Mouse (Mus musculus) heart, adult 2 months (tissue): ENCODE data around the gene Nlk. TPM values are rescaled to one million over a fixed set of nuclear protein-coding genes. Genes with fewer than 3 reads are reported as not detected.

Experiments
- DNase-seq, 2 experiments: peaks; one replicate each; pipeline ENCODE4 v3.0.0; 2021
- H3K27ac ChIP-seq: fragments of 200-600 bp; 2 replicates; pipeline ENCODE4 v1.8.1; 2022
- H3K27me3 ChIP-seq: fragments of 200-500 bp; 2 replicates; pipeline ENCODE4 v1.6.1; 2012; ENCODE audit warnings: mild to moderate bottlenecking, low read length, inconsistent platforms, mixed read lengths; ENCODE audit not compliant: control insufficient read depth, insufficient read depth
- H3K36me3 ChIP-seq: fragments of 200-500 bp; 2 replicates; pipeline ENCODE4 v1.6.1; 2012; ENCODE audit warnings: low read length, inconsistent platforms; ENCODE audit not compliant: control insufficient read depth, insufficient read depth
- H3K4me1 ChIP-seq: fragments of 200-500 bp; 2 replicates; pipeline ENCODE4 v1.6.1; 2011; ENCODE audit warnings: low read length; ENCODE audit not compliant: control insufficient read depth, insufficient read depth
- H3K4me3 ChIP-seq: fragments of 200-600 bp; 2 replicates; pipeline ENCODE4 v1.8.1; 2022
- H3K79me2 ChIP-seq: fragments of 200-500 bp; replicated peaks from 2 replicates; pipeline ENCODE4 v1.6.1; 2012; ENCODE audit warnings: mild to moderate bottlenecking, inconsistent platforms, low read length, moderate library complexity, mixed read lengths; ENCODE audit not compliant: control insufficient read depth, insufficient read depth
- H3K9ac ChIP-seq: fragments of 200-500 bp; 2 replicates; pipeline ENCODE4 v1.6.1; 2012; ENCODE audit warnings: low read depth, mild to moderate bottlenecking, control low read depth, inconsistent platforms, low read length, mixed read lengths
- CTCF ChIP-seq: fragments of 200-600 bp; IDR thresholded peaks from 2 replicates; pipeline ENCODE4 v1.8.1; 2022; ENCODE audit warnings: antibody characterized with exemption, mild to moderate bottlenecking, moderate library complexity
- EP300 ChIP-seq: fragments of 200-500 bp; IDR thresholded peaks from 2 replicates; pipeline ENCODE4 v1.6.1; 2011; ENCODE audit warnings: low read depth, low read length, control low read depth; ENCODE audit not compliant: insufficient read depth
- POLR2A ChIP-seq: fragments of 200-500 bp; IDR thresholded peaks from 2 replicates; pipeline ENCODE4 v1.6.1; 2011; ENCODE audit warnings: mild to moderate bottlenecking, low read depth, low read length, control low read depth; ENCODE audit not compliant: insufficient read depth
- WGBS: fragments of 180-500 bp; shearing (Covaris S2); methylation state at CpG from one replicate; pipeline ENCODE4 v1.1.7; 2018; 5-methylcytosine and 5-hydroxymethylcytosine counted together
- intact Hi-C: fragments of 180-260 bp; cut with DNase I; formaldehyde crosslinking; loops from one replicate; pipeline ENCODE4 v1.15.1; 2025
- polyA plus RNA-seq: library from polyadenylated mRNA; depleted of rRNA; stranded (reverse); fragments of >200 nt; gene quantifications from 2 replicates; pipeline ENCODE4 v1.2.3, GENCODE M21; 2012
- total RNA-seq, 2 experiments: library from RNA; stranded (reverse); gene quantifications; 2 replicates each; pipeline ENCODE4 v1.2.3; 2021

Gene Nlk
- total and polyA plus RNA-seq, 3 experiments, result 10.7 to 14.9 (median 13.0) TPM

GRCm38 (mm10) chr11:78724792-78725191 is 27.6 kb upstream of the Nlk start:
- H3K27ac ChIP-seq, result no peak overlapping the region
- H3K36me3 ChIP-seq, result no peaks in the 10 kb centered on the region
- no peak overlapping the region for H3K9ac ChIP-seq
- no peak for TF ChIP-seq EP300
- TF ChIP-seq CTCF, result no peak
- no peak for TF ChIP-seq POLR2A
- WGBS, result 76% methylated on average over 1 of the region's 1 CpGs
- H3K4me3 ChIP-seq, result no peak overlapping the region
- no peaks in the 10 kb centered on the region for H3K4me1 ChIP-seq
- DNase-seq, result no peak
- no peaks in the 10 kb centered on the region for H3K27me3 ChIP-seq
- intact Hi-C loops, result no loop called here
- no peaks in the 10 kb centered on the region for H3K79me2 ChIP-seq

GRCm38 (mm10) chr11:78721419-78721818 is 24.2 kb upstream of the Nlk start:
- TF ChIP-seq CTCF, result no peak
- no peak for TF ChIP-seq EP300
- TF ChIP-seq POLR2A, result no peak
- H3K4me3 ChIP-seq, result no peak overlapping the region
- H3K4me1 ChIP-seq, result no peaks in the 10 kb centered on the region
- no peak overlapping the region for H3K9ac ChIP-seq
- H3K79me2 ChIP-seq, result no peaks in the 10 kb centered on the region
- no peak for DNase-seq
- no peaks in the 10 kb centered on the region for H3K36me3 ChIP-seq
- WGBS, result 85% methylated on average over 2 of the region's 2 CpGs
- H3K27me3 ChIP-seq, result no peaks in the 10 kb centered on the region
- intact Hi-C loops, result no loop called here
- no peak overlapping the region for H3K27ac ChIP-seq

- DNase-seq, result no peak
- H3K79me2 ChIP-seq, result no peaks in the 10 kb centered on the region
Measured at GRCm38 (mm10) chr11:78717655-78718054, 20.5 kb upstream of the Nlk start.

GRCm38 (mm10) chr11:78708642-78709041 is 11.5 kb upstream of the Nlk start:
- DNase-seq, result no peak
- Histone ChIP-seq H3K27me3 (no peaks in the 10 kb centered on the region), H3K4me1 (peaks cover 4% of the 10 kb centered on the region), H3K36me3 (no peaks in the 10 kb centered on the region), H3K79me2 (no peaks in the 10 kb centered on the region), H3K4me3 (no peak overlapping the region), H3K27ac (no peak overlapping the region), H3K9ac (no peak overlapping the region)
- WGBS, result 81% methylated on average over 2 of the region's 2 CpGs
- TF ChIP-seq POLR2A (no peak), CTCF (no peak), EP300 (no peak)
- intact Hi-C loops, result no loop called here

More at GRCm38 (mm10) chr11:78717655-78718054, 20.5 kb upstream of the Nlk start:
- WGBS, result 79% methylated on average over 4 of the region's 4 CpGs
- Histone ChIP-seq H3K36me3 (no peaks in the 10 kb centered on the region), H3K27me3 (no peaks in the 10 kb centered on the region), H3K27ac (no peak overlapping the region), H3K9ac (no peak overlapping the region), H3K4me3 (no peak overlapping the region), H3K4me1 (no peaks in the 10 kb centered on the region)
- TF ChIP-seq POLR2A (no peak), CTCF (no peak), EP300 (no peak)
- intact Hi-C loops, result no loop called here

GRCm38 (mm10) chr11:78706026-78706425 is 8.9 kb upstream of the Nlk start:
- no peaks in the 10 kb centered on the region for H3K27me3 ChIP-seq
- no peak overlapping the region for H3K4me3 ChIP-seq
- DNase-seq, result no peak
- H3K27ac ChIP-seq, result no peak overlapping the region
- no peak overlapping the region for H3K9ac ChIP-seq
- H3K79me2 ChIP-seq, result no peaks in the 10 kb centered on the region
- intact Hi-C loops, result no loop called here
- no peaks in the 10 kb centered on the region for H3K36me3 ChIP-seq
- TF ChIP-seq EP300 (no peak), POLR2A (no peak), CTCF (no peak)
- peaks cover 4% of the 10 kb centered on the region for H3K4me1 ChIP-seq

- intact Hi-C loops, result no loop called here
- H3K4me3 ChIP-seq, result no peak overlapping the region
- no peaks in the 10 kb centered on the region for H3K79me2 ChIP-seq
- H3K27me3 ChIP-seq, result no peaks in the 10 kb centered on the region
- peaks cover 4% of the 10 kb centered on the region for H3K4me1 ChIP-seq
- no peak overlapping the region for H3K9ac ChIP-seq
- TF ChIP-seq POLR2A (no peak), EP300 (no peak), CTCF (no peak)
- no peak overlapping the region for H3K27ac ChIP-seq
- DNase-seq, result no peak
- H3K36me3 ChIP-seq, result no peaks in the 10 kb centered on the region
- 60% methylated on average over 5 of the region's 5 CpGs for WGBS
Measured at GRCm38 (mm10) chr11:78703085-78703484, 5.9 kb upstream of the Nlk start.
